Mouse (Mus musculus): ENCODE measurements around the gene C1qtnf3.

GRCm38 (mm10) chr15:10956706-10957105, 4.6 kb downstream of the C1qtnf3 start:
- TF ChIP-seq CTCF (IDR thresholded peaks at IDR 0.05; ENCODE audit: control insufficient read depth, insufficient read depth, low read length) = no peak
- no peak for TF ChIP-seq POLR2A (IDR thresholded peaks at IDR 0.05; ENCODE audit: borderline replicate concordance, control insufficient read depth, low read depth, low read length)

Measured in bone marrow, adult 2 months (tissue).